In the genomic region with DNA sequence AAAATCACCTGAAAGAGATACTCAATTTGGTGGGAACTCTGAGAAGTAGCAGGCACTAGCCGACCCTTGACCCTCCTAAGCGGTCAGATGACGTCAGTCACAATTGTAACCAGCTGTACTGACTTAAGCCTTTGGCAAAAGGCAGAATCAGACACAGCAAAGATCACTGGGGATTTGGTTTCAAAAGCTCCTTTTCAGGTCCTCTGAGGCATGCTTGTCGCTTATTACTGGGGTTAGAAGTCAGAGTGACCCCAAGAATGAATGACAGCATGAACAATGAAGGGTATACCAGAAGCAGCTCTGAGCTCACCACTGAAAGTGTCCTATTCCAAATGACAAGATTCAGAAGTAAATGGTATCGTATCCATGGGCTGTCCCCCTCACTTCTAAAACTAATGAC, we compare ENCODE assay signal across 21 mouse cellular contexts.
DNase-seq lines count a peak whose midpoint lies in the region; ATAC-seq lines count a peak whose summit lies in the region.
"Had no signal": no experiment of that assay in that cellular context is flagged by ENCODE, and none has a peak within 500 bp of the region (broad histone marks: within the 10 kb centered on the region; RNA-seq: fewer than 3 reads in every experiment).

No protein-coding gene starts in this region.

- peak; percentile 50 for DNase-seq in hindbrain, embryonic 11.5 days (ENCODE audit: low spot score)
- peak; percentile 87 for DNase-seq in embryo, embryonic 10 days (ENCODE audit: low spot score)
- DNase-seq in embryo, embryonic 11.5 days (ENCODE audit: low read depth, low spot score) = peak; percentile 19
- DNase-seq in hindlimb bud, embryonic 11.5 days (ENCODE audit: extremely low spot score, low read depth, low spot score) = peak; percentile 26
- DNase-seq in spleen, postnatal 14 days (ENCODE audit: low spot score in 2 of 2) = no peak
- DNase-seq in left cerebral cortex, adult 8-10 months (ENCODE audit: low spot score in 2 of 2) = no peak
- DNase-seq: adrenal gland, adult 8-10 months; cerebellum, adult 9-10 months; heart, postnatal 36 days; kidney, adult 9 months; kidney, postnatal 25 days; layer of hippocampus, adult 9-11 months; lung, postnatal 4 days; right cerebral cortex, postnatal 4 days had no signal

- H3K4me1 ChIP-seq in hindbrain, embryonic 11.5 days (replicated peaks; ENCODE audit: control insufficient read depth, insufficient read depth, low read length) = no peaks in the 10 kb centered on the region
- H3K4me1 ChIP-seq in hindbrain, embryonic 13.5 days (replicated peaks) = no peaks in the 10 kb centered on the region
- H3K4me1 ChIP-seq: forebrain, embryonic 15.5 days; intestine, embryonic 15.5 days; lung, embryonic 15.5 days had no signal

- ATAC-seq in hindbrain, embryonic 11.5 days (ENCODE audit: low FRiP score) = peak; percentile 67
- no peak for ATAC-seq in hindbrain, embryonic 13.5 days (ENCODE audit: low FRiP score)
- ATAC-seq: forebrain, embryonic 15.5 days; intestine, embryonic 15.5 days had no signal

- WGBS in hindbrain, embryonic 11.5 days = 7% methylated on average over 5 of the region's 5 CpGs
- 6% methylated on average over 5 of the region's 5 CpGs for WGBS in hindbrain, embryonic 13.5 days

- H3K27ac ChIP-seq in hindbrain, embryonic 11.5 days (ENCODE audit: low read depth, low read length) = no peak overlapping the region
- H3K27ac ChIP-seq in hindbrain, embryonic 13.5 days = no peak overlapping the region
- H3K27ac ChIP-seq: forebrain, embryonic 15.5 days; intestine, embryonic 15.5 days; liver, embryonic 14.5 days; lung, embryonic 15.5 days had no signal

- no peak overlapping the region for H3K4me3 ChIP-seq in hindbrain, embryonic 11.5 days (ENCODE audit: low read depth, low read length)
- H3K4me3 ChIP-seq in hindbrain, embryonic 13.5 days = no peak overlapping the region
- H3K4me3 ChIP-seq: erythroblast, embryonic 14.5 days; forebrain, embryonic 15.5 days; intestine, embryonic 15.5 days; lung, embryonic 15.5 days had no signal

- H3K36me3 ChIP-seq in hindbrain, embryonic 11.5 days (ENCODE audit: control insufficient read depth, insufficient read depth, low read length) = no peaks in the 10 kb centered on the region
- no peaks in the 10 kb centered on the region for H3K36me3 ChIP-seq in hindbrain, embryonic 13.5 days
- H3K36me3 ChIP-seq: forebrain, embryonic 15.5 days; intestine, embryonic 15.5 days; lung, embryonic 15.5 days had no signal

- no peak overlapping the region for H3K9ac ChIP-seq in hindbrain, embryonic 11.5 days (ENCODE audit: low read depth, low read length)
- H3K9ac ChIP-seq in hindbrain, embryonic 13.5 days = no peak overlapping the region
- H3K9ac ChIP-seq: forebrain, embryonic 15.5 days; intestine, embryonic 15.5 days; liver, embryonic 14.5 days; lung, embryonic 15.5 days had no signal

- no peak overlapping the region for H3K4me2 ChIP-seq in hindbrain, embryonic 11.5 days (replicated peaks; ENCODE audit: low read depth, low read length)
- no peak overlapping the region for H3K4me2 ChIP-seq in hindbrain, embryonic 13.5 days
- H3K4me2 ChIP-seq: forebrain, embryonic 15.5 days; heart, embryonic 11.5 days; intestine, embryonic 15.5 days; lung, embryonic 15.5 days had no signal

- H3K27me3 ChIP-seq in hindbrain, embryonic 11.5 days (ENCODE audit: control insufficient read depth, insufficient read depth, low read length) = no peaks in the 10 kb centered on the region
- no peaks in the 10 kb centered on the region for H3K27me3 ChIP-seq in hindbrain, embryonic 13.5 days
- H3K27me3 ChIP-seq: forebrain, embryonic 15.5 days; intestine, embryonic 15.5 days; lung, embryonic 15.5 days had no signal

- no peaks in the 10 kb centered on the region for H3K9me3 ChIP-seq in hindbrain, embryonic 11.5 days (ENCODE audit: control insufficient read depth, low read length)
- no peaks in the 10 kb centered on the region for H3K9me3 ChIP-seq in hindbrain, embryonic 13.5 days
- H3K9me3 ChIP-seq: forebrain, embryonic 15.5 days; intestine, embryonic 15.5 days; lung, embryonic 15.5 days had no signal

Comparison
In these comparisons a context has a peak if more than half of its experiments do, and no peak if none do; other contexts are left out.
1. DNase-seq: peak in hindbrain, embryonic 11.5 days (single experiment), embryo, embryonic 10 days (single experiment), embryo, embryonic 11.5 days (single experiment) and hindlimb bud, embryonic 11.5 days (single experiment); none in spleen, postnatal 14 days (0 of 2) and left cerebral cortex, adult 8-10 months (0 of 2).